Mouse (Mus musculus) lung, postnatal 0 days (tissue): ENCODE results near the gene Fggy.

ENCODE experiments used
- CTCF ChIP-seq: IDR thresholded peaks from 2 replicates; pipeline ENCODE4 v1.5.1; 2016; ENCODE audit warnings: antibody characterized with exemption, mild to moderate bottlenecking
- EP300 ChIP-seq: IDR thresholded peaks from 2 replicates; pipeline ENCODE4 v1.6.1; 2016; ENCODE audit warnings: antibody characterized with exemption, mild to moderate bottlenecking, control low read depth

DNA sequence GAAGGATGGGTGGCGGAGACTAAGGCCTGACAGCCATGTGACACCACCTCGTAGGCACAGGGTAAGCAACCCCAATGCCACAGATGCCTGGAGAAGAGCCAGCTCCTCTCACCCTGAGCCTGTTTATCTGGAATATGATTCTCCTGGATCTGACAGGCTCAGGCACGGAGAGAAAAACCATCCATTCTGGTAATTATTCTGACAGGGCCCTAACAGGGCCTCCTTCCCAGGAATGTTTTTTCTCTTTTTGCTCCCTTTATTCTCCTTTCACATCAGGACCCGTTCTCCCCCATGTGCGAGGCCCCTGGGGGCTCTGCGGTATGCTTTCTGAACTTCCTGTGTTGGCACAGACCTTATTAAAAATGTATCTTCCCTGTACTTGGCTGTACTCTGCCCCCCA is 94.7 kb downstream of the Fggy start:
- no peak for TF ChIP-seq CTCF
- TF ChIP-seq EP300, result no peak
